Mouse (Mus musculus) MN1 (cell line): ENCODE measurements around the gene Chst10.

Source experiments
- DNase-seq: peaks from one replicate; pipeline ENCODE4 v3.0.0-alpha.2; 2016; ENCODE audit warnings: low spot score

Chst10 gene

GRCm38 (mm10) chr1:38816306-38816705 is 81.7 kb downstream of the Chst10 start:
- no peak for DNase-seq
